Comparison of ENCODE assay signal across 12 mouse cellular contexts in genomic region chr6:86579066-86579784, GRCm38 (mm10). TPM values are rescaled to one million over a fixed set of nuclear protein-coding genes. Genes with fewer than 3 reads are reported as not detected.
DNase-seq lines count a peak whose midpoint lies in the region; ATAC-seq and TF ChIP-seq lines count a peak whose summit lies in the region.
"Had no signal": no experiment of that assay in that cellular context is flagged by ENCODE, and none has a peak within 500 bp of the region (broad histone marks: within the 10 kb centered on the region; RNA-seq: fewer than 3 reads in every experiment).

No protein-coding gene starts in this region.

- H3K4me2 ChIP-seq in forebrain, embryonic 13.5 days = no peak overlapping the region
- no peak overlapping the region for H3K4me2 ChIP-seq in midbrain, embryonic 14.5 days (ENCODE audit: low read length)
- H3K4me2 ChIP-seq in liver, embryonic 12.5 days = no peak overlapping the region
- H3K4me2 ChIP-seq: embryonic facial prominence, embryonic 15.5 days had no signal

- H3K4me1 ChIP-seq in forebrain, embryonic 10.5 days = peaks cover 11% of the 10 kb centered on the region
- peaks cover 7% of the 10 kb centered on the region for H3K4me1 ChIP-seq in forebrain, embryonic 13.5 days
- H3K4me1 ChIP-seq in embryonic facial prominence, embryonic 10.5 days = peaks cover 24% of the 10 kb centered on the region
- peaks cover 6% of the 10 kb centered on the region for H3K4me1 ChIP-seq in midbrain, embryonic 14.5 days (ENCODE audit: control insufficient read depth, insufficient read depth, low read length)
- H3K4me1 ChIP-seq in liver, embryonic 12.5 days = peaks cover 17% of the 10 kb centered on the region

- H3K9ac ChIP-seq in forebrain, embryonic 13.5 days = no peak overlapping the region
- no peak overlapping the region for H3K9ac ChIP-seq in midbrain, embryonic 14.5 days (replicated peaks; ENCODE audit: low read length)
- no peak overlapping the region; the same call in 1 of the 2 replicates for H3K9ac ChIP-seq in liver, embryonic 12.5 days
- H3K9ac ChIP-seq: embryonic facial prominence, embryonic 15.5 days had no signal

- TF ChIP-seq CTCF in left cerebral cortex, adult 2 months (IDR thresholded peaks at IDR 0.05) = no peak

- 0 out of 2 replicates have a peak overlapping the region, but pooled peaks have one; percentile 44 for H3K27ac ChIP-seq in forebrain, embryonic 10.5 days
- no peak overlapping the region for H3K27ac ChIP-seq in forebrain, embryonic 13.5 days
- peak overlapping the region; percentile 10; the same call in 1 of the 2 replicates for H3K27ac ChIP-seq in left cerebral cortex, adult 2 months
- H3K27ac ChIP-seq in embryonic facial prominence, embryonic 10.5 days (replicated peaks) = peak overlapping the region; percentile 19; the same call in 1 of the 2 replicates
- H3K27ac ChIP-seq in midbrain, embryonic 14.5 days (replicated peaks; ENCODE audit: low read depth, low read length) = no peak overlapping the region
- H3K27ac ChIP-seq in liver, embryonic 12.5 days = no peak overlapping the region
- H3K27ac ChIP-seq: embryonic facial prominence, embryonic 15.5 days had no signal

- H3K9me3 ChIP-seq in forebrain, embryonic 10.5 days = no peaks in the 10 kb centered on the region
- H3K9me3 ChIP-seq in forebrain, embryonic 13.5 days (replicated peaks) = no peaks in the 10 kb centered on the region
- H3K9me3 ChIP-seq in embryonic facial prominence, embryonic 10.5 days = no peaks in the 10 kb centered on the region
- H3K9me3 ChIP-seq in midbrain, embryonic 14.5 days (ENCODE audit: control insufficient read depth, low read length) = no peaks in the 10 kb centered on the region
- H3K9me3 ChIP-seq in liver, embryonic 12.5 days (replicated peaks) = no peaks in the 10 kb centered on the region
- H3K9me3 ChIP-seq: embryonic facial prominence, embryonic 15.5 days had no signal

- H3K4me3 ChIP-seq in forebrain, embryonic 10.5 days = no peak overlapping the region
- H3K4me3 ChIP-seq in forebrain, embryonic 13.5 days = no peak overlapping the region
- no peak overlapping the region for H3K4me3 ChIP-seq in left cerebral cortex, adult 2 months
- no peak overlapping the region for H3K4me3 ChIP-seq in embryonic facial prominence, embryonic 10.5 days
- no peak overlapping the region for H3K4me3 ChIP-seq in midbrain, embryonic 14.5 days (replicated peaks; ENCODE audit: low read depth, low read length)
- H3K4me3 ChIP-seq in liver, embryonic 12.5 days = no peak overlapping the region
- H3K4me3 ChIP-seq: embryonic facial prominence, embryonic 15.5 days had no signal

- WGBS in forebrain, embryonic 10.5 days = 77% methylated on average over 2 of the region's 2 CpGs
- 58% methylated on average over 2 of the region's 2 CpGs for WGBS in forebrain, embryonic 13.5 days
- 77% methylated on average over 2 of the region's 2 CpGs for WGBS in embryonic facial prominence, embryonic 10.5 days
- WGBS in midbrain, embryonic 14.5 days = 59% methylated on average over 2 of the region's 2 CpGs
- WGBS in liver, embryonic 12.5 days (ENCODE audit: insufficient replicate concordance) = 48% methylated on average over 2 of the region's 2 CpGs

- intact Hi-C loops in left cerebral cortex, adult 2 months (cut with DNase I) = no loop called here
- intact Hi-C loops in left cerebral cortex, postnatal 36 days (cut with DNase I) = no loop called here

- ATAC-seq in forebrain, embryonic 13.5 days = no peak
- ATAC-seq in midbrain, embryonic 14.5 days (ENCODE audit: low FRiP score, low TSS enrichment) = no peak
- no peak for ATAC-seq in liver, embryonic 12.5 days
- ATAC-seq: intestine, embryonic 16.5 days had no signal

- no peak for DNase-seq in forebrain, embryonic 10.5 days (ENCODE audit: extremely low spot score, low spot score)
- no peak for DNase-seq in left cerebral cortex, adult 2 months (ENCODE audit: extremely low spot score in 1 of 2, low spot score in 2 of 2)
- no peak for DNase-seq in left cerebral cortex, postnatal 36 days (ENCODE audit: low spot score in 2 of 2)
- DNase-seq in embryonic facial prominence, embryonic 10.5 days (ENCODE audit: low spot score) = no peak
- DNase-seq in midbrain, embryonic 14.5 days = peak; percentile 29
- no peak for DNase-seq in Muller cell, postnatal 12 days (ENCODE audit: inconsistent ontology term)
- DNase-seq: liver had no signal

- H3K36me3 ChIP-seq in forebrain, embryonic 10.5 days (replicated peaks) = no peaks in the 10 kb centered on the region
- no peaks in the 10 kb centered on the region for H3K36me3 ChIP-seq in forebrain, embryonic 13.5 days (ENCODE audit: poor library complexity, severe bottlenecking)
- H3K36me3 ChIP-seq in embryonic facial prominence, embryonic 10.5 days (replicated peaks) = no peaks in the 10 kb centered on the region
- H3K36me3 ChIP-seq in midbrain, embryonic 14.5 days (ENCODE audit: control insufficient read depth, insufficient read depth, low read length) = no peaks in the 10 kb centered on the region
- H3K36me3 ChIP-seq in liver, embryonic 12.5 days = no peaks in the 10 kb centered on the region
- H3K36me3 ChIP-seq: embryonic facial prominence, embryonic 15.5 days had no signal

- no peaks in the 10 kb centered on the region for H3K27me3 ChIP-seq in forebrain, embryonic 10.5 days (ENCODE audit: poor library complexity, severe bottlenecking)
- no peaks in the 10 kb centered on the region for H3K27me3 ChIP-seq in forebrain, embryonic 13.5 days
- no peaks in the 10 kb centered on the region for H3K27me3 ChIP-seq in embryonic facial prominence, embryonic 10.5 days (replicated peaks; ENCODE audit: low read depth, poor library complexity, severe bottlenecking)
- H3K27me3 ChIP-seq in midbrain, embryonic 14.5 days (ENCODE audit: control insufficient read depth, insufficient read depth, low read length) = no peaks in the 10 kb centered on the region
- peaks cover 5% of the 10 kb centered on the region for H3K27me3 ChIP-seq in liver, embryonic 12.5 days (replicated peaks)
- H3K27me3 ChIP-seq: embryonic facial prominence, embryonic 15.5 days had no signal

RNA-seq across cellular contexts. Expression of gene Asprv1, which starts 48.7 kb away (rescaled TPM):
- 0.16 and 0.32 TPM in 2 replicates for polyA plus RNA-seq in forebrain, embryonic 10.5 days (2016; fragmentation: Nextera tagmentation; extraction: Ambion mirVana)
- 0.45 and 0.67 TPM in 2 replicates for polyA plus RNA-seq in forebrain, embryonic 13.5 days (2015; fragmentation: Nextera tagmentation; extraction: Ambion mirVana)
- 1 to 10 TPM; 1.8 to 2.5 TPM for total RNA-seq in left cerebral cortex, adult 2 months (2021)
- 1 to 10 TPM in 1 of 2 experiments, under 1 TPM in 1; 0.86 to 2.4 TPM for total RNA-seq in left cerebral cortex, postnatal 36 days (2021)
- 0.69 and 1.3 TPM in 2 replicates for polyA plus RNA-seq in embryonic facial prominence, embryonic 10.5 days (2016; fragmentation: Nextera tagmentation; extraction: Ambion mirVana)
- polyA plus RNA-seq in midbrain, embryonic 14.5 days (2014; fragmentation: Nextera tagmentation; extraction: Ambion mirVana) = 0.76 and 0.92 TPM in 2 replicates
- polyA plus RNA-seq in liver, embryonic 12.5 days (2016; fragmentation: Nextera tagmentation; extraction: Ambion mirVana) = 0.13 TPM in 2 replicates
- total RNA-seq: gastrocnemius, postnatal 36 days had no signal

RNA-seq across cellular contexts. Expression of gene Pcbp1, which starts 53.1 kb away (rescaled TPM):
- polyA plus RNA-seq in forebrain, embryonic 10.5 days (2016; fragmentation: Nextera tagmentation; extraction: Ambion mirVana) = 305 and 358 TPM in 2 replicates
- 204 and 245 TPM in 2 replicates for polyA plus RNA-seq in forebrain, embryonic 13.5 days (2015; fragmentation: Nextera tagmentation; extraction: Ambion mirVana)
- 100 to 1,000 TPM; 174 to 176 TPM for total RNA-seq in left cerebral cortex, adult 2 months (2021)
- 100 to 1,000 TPM; 179 to 192 TPM for total RNA-seq in left cerebral cortex, postnatal 36 days (2021)
- polyA plus RNA-seq in embryonic facial prominence, embryonic 10.5 days (2016; fragmentation: Nextera tagmentation; extraction: Ambion mirVana) = 560 and 592 TPM in 2 replicates
- 289 and 325 TPM in 2 replicates for polyA plus RNA-seq in midbrain, embryonic 14.5 days (2014; fragmentation: Nextera tagmentation; extraction: Ambion mirVana)
- 465 and 466 TPM in 2 replicates for polyA plus RNA-seq in liver, embryonic 12.5 days (2016; fragmentation: Nextera tagmentation; extraction: Ambion mirVana)

Comparison
In these comparisons a context has a peak if more than half of its experiments do, and no peak if none do; other contexts are left out.
1. H3K27ac ChIP-seq: peak in forebrain, embryonic 10.5 days (single experiment), left cerebral cortex, adult 2 months (single experiment) and embryonic facial prominence, embryonic 10.5 days (single experiment); none in forebrain, embryonic 13.5 days (single experiment), midbrain, embryonic 14.5 days (single experiment) and liver, embryonic 12.5 days (single experiment).